Mouse (Mus musculus) adipocyte (in vitro differentiated cells): ENCODE results near the gene Sspo.
"Not testable (repeated sequence)": the region's sequence is repeated elsewhere in the genome, so short reads cannot be mapped to it uniquely, and the experiment has no call there.

Source experiments
- DNase-seq: peaks from one replicate; pipeline ENCODE4 v3.0.0-alpha.2; 2016; ENCODE audit warnings: low spot score

Gene Sspo

GRCm38 (mm10) chr6:48487747-48488725, 40.0 kb downstream of the Sspo start:
- DNase-seq: no peak

GRCm38 (mm10) chr6:48489741-48490140, 41.7 kb downstream of the Sspo start:
- no peak for DNase-seq

GRCm38 (mm10) chr6:48491361-48491760, 43.3 kb downstream of the Sspo start:
- no peak for DNase-seq

GRCm38 (mm10) chr6:48493136-48493730, 45.2 kb downstream of the Sspo start:
- DNase-seq: no peak

- DNase-seq: no peak
Measured at GRCm38 (mm10) chr6:48497521-48497920, 49.5 kb downstream of the Sspo start.

- no peak for DNase-seq
Measured at GRCm38 (mm10) chr6:48503847-48504240, 55.8 kb downstream of the Sspo start.

GRCm38 (mm10) chr6:48504241-48504854, 56.3 kb downstream of the Sspo start:
- DNase-seq: peak; percentile 89

- no peak for DNase-seq
Measured at GRCm38 (mm10) chr6:48508087-48508486, 60.1 kb downstream of the Sspo start.

GRCm38 (mm10) chr6:48510426-48510825, 62.4 kb downstream of the Sspo start:
- no peak for DNase-seq

GRCm38 (mm10) chr6:48511861-48512260, 63.8 kb downstream of the Sspo start:
- DNase-seq: no peak

GRCm38 (mm10) chr6:48524882-48525281, 76.9 kb downstream of the Sspo start:
- DNase-seq: not testable (repeated sequence)

GRCm38 (mm10) chr6:48527901-48528300, 79.9 kb downstream of the Sspo start:
- DNase-seq: no peak

GRCm38 (mm10) chr6:48529261-48529660, 81.2 kb downstream of the Sspo start:
- no peak for DNase-seq

- no peak for DNase-seq
Measured at GRCm38 (mm10) chr6:48529871-48530440, 81.9 kb downstream of the Sspo start.

- DNase-seq: no peak
Measured at GRCm38 (mm10) chr6:48530862-48531261, 82.8 kb downstream of the Sspo start.

- DNase-seq: no peak
Measured at GRCm38 (mm10) chr6:48533475-48533874, 85.4 kb downstream of the Sspo start.

- DNase-seq: no peak
Measured at GRCm38 (mm10) chr6:48534913-48535312, 86.9 kb downstream of the Sspo start.

- no peak for DNase-seq
Measured at GRCm38 (mm10) chr6:48536091-48536490, 88.1 kb downstream of the Sspo start.

- peak; percentile 64 for DNase-seq
Measured at GRCm38 (mm10) chr6:48537105-48537954, 89.3 kb downstream of the Sspo start, which contains the start of gene Atp6v0e2. Atp6v0e2 (plus strand) TSS chr6:48537615.

GRCm38 (mm10) chr6:48538841-48539737, 91.1 kb downstream of the Sspo start:
- peak; percentile 97 for DNase-seq
